Mouse (Mus musculus): Measurements from ENCODE around the gene Rab24. TPM values are rescaled to one million over a fixed set of nuclear protein-coding genes. Genes with fewer than 3 reads are reported as not detected.

Gene Rab24
- 57.4 and 76.2 TPM in 2 replicates for polyA plus RNA-seq (2016; fragmentation: Nextera tagmentation; extraction: Ambion mirVana)

DNA sequence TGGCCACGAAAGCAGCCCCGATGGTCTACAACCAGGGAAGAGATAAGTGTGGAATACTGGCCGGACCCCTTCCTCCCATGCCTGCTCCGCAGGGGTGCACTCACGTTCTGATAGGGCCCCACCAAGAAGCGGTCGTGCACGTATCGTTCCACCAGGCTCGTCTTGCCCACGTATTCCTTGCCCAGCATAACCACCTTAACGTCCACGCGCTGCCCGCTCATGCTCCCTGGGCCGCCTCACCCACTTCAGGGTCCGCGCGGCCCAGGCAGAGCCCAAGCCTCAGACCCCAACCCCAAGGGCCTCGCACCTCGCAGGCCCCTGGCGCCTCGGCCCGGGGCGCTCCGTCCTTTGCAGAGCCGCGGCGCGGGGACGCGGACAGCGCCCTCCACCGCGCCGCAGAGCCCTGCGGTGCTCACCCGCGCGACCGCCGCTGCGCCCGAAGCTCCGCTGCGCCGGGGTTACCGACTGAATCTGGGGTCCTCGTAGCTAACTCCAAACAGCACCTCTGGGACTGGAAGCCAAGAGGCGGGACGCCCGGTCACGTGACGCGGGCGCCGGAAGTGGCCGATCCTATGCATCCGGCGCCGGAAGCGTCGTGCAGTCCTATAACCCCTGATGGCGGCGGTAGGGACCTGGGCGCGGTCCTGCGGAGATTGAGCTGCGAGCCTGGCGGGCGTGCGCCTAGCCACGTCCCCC, at the start of gene Rab24:
Rab24 (minus strand) TSS at position 513 of the 696 bp plus-strand sequence.
- WGBS = under 1% methylated on average over 73 of the region's 73 CpGs
- H3K4me1 ChIP-seq = peaks cover 34% of the 10 kb centered on the region
- H3K27ac ChIP-seq = peak within 1 kb of the TSS; percentile 96
- peaks cover 72% of the 10 kb centered on the region for H3K36me3 ChIP-seq
- peak within 1 kb of the TSS; percentile 88 for H3K4me3 ChIP-seq
- H3K9me3 ChIP-seq = no peaks in the 10 kb centered on the region
- DNase-seq (ENCODE audit: low spot score) = peak; percentile 95
- H3K27me3 ChIP-seq (ENCODE audit: insufficient read depth, poor library complexity, severe bottlenecking) = no peaks in the 10 kb centered on the region

- H3K27me3 ChIP-seq (ENCODE audit: insufficient read depth, poor library complexity, severe bottlenecking) = peaks cover 69% of the 10 kb centered on the region
- WGBS = 75% methylated on average over 8 of the region's 8 CpGs
Measured at GRCm38 (mm10) chr13:55371007-55371681, 49.4 kb upstream of the Rab24 start.

DNA sequence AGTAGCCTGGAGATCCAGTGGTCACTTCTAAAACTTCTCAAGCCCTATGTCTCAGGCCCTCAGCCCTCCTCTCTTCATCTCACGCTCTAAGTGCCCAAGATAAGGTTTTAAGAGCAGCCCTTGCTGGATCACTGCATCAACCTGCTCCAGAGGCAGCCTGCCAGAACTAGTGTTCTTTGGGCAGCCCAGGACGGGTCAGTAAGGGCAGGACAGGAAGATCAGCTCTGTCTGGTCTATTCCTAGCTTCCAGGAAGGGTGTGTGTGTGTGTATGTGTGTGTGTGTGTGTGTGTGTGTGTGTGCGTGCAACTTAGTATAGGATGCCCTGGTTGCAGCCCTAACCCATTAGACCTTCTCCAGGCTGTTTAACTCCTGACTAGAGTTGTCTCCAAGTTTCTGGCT, 48.5 kb upstream of the Rab24 start:
- no peak overlapping the region for H3K27ac ChIP-seq
- DNase-seq (ENCODE audit: low spot score) = no peak
- H3K4me1 ChIP-seq = peaks cover 15% of the 10 kb centered on the region; the same call in 1 of the 2 replicates
- no peaks in the 10 kb centered on the region for H3K36me3 ChIP-seq
- H3K4me3 ChIP-seq = no peak overlapping the region
- H3K27me3 ChIP-seq (ENCODE audit: insufficient read depth, poor library complexity, severe bottlenecking) = peaks cover 64% of the 10 kb centered on the region
- WGBS = 40% methylated on average over 3 of the region's 3 CpGs
- no peaks in the 10 kb centered on the region for H3K9me3 ChIP-seq

More at GRCm38 (mm10) chr13:55371007-55371681, 49.4 kb upstream of the Rab24 start:
- peaks cover 15% of the 10 kb centered on the region; the same call in 1 of the 2 replicates for H3K4me1 ChIP-seq
- no peak overlapping the region for H3K4me3 ChIP-seq
- no peaks in the 10 kb centered on the region for H3K9me3 ChIP-seq
- no peak for DNase-seq (ENCODE audit: low spot score)
- no peak overlapping the region for H3K27ac ChIP-seq
- no peaks in the 10 kb centered on the region for H3K36me3 ChIP-seq

GRCm38 (mm10) chr13:55369531-55370114, 47.9 kb upstream of the Rab24 start, which contains the start of gene Rgs14:
TSS of gene Rgs14 (plus strand) at chr13:55369732.
- Histone ChIP-seq H3K9me3 (no peaks in the 10 kb centered on the region), H3K4me1 (peaks cover 15% of the 10 kb centered on the region; the same call in 1 of the 2 replicates), H3K27me3 (ENCODE audit: insufficient read depth, poor library complexity, severe bottlenecking) (peaks cover 61% of the 10 kb centered on the region), H3K27ac (0 out of 2 replicates have a peak within 1 kb of the TSS, but pooled peaks have one; percentile 18), H3K36me3 (no peaks in the 10 kb centered on the region), H3K4me3 (no peak within 1 kb of the TSS)
- 51% methylated on average over 13 of the region's 13 CpGs for WGBS
- DNase-seq (ENCODE audit: low spot score) = no peak

- 71% methylated on average over 7 of the region's 7 CpGs for WGBS
- Histone ChIP-seq H3K36me3 (no peaks in the 10 kb centered on the region), H3K27ac (no peak overlapping the region), H3K4me3 (no peak overlapping the region), H3K4me1 (peaks cover 15% of the 10 kb centered on the region; the same call in 1 of the 2 replicates), H3K27me3 (ENCODE audit: insufficient read depth, poor library complexity, severe bottlenecking) (peaks cover 49% of the 10 kb centered on the region), H3K9me3 (no peaks in the 10 kb centered on the region)
- no peak for DNase-seq (ENCODE audit: low spot score)
Measured at GRCm38 (mm10) chr13:55368401-55368800, 46.7 kb upstream of the Rab24 start.

- Histone ChIP-seq H3K27me3 (ENCODE audit: insufficient read depth, poor library complexity, severe bottlenecking) (peaks cover 6% of the 10 kb centered on the region; the same call in 1 of the 2 replicates), H3K4me1 (peaks cover 22% of the 10 kb centered on the region), H3K27ac (peak within 1 kb of the TSS; percentile 93), H3K4me3 (peak within 1 kb of the TSS; percentile 97), H3K9me3 (no peaks in the 10 kb centered on the region), H3K36me3 (peaks cover 35% of the 10 kb centered on the region)
- peak; percentile 99 for DNase-seq (ENCODE audit: low spot score)
- 0% methylated on average over 35 of the region's 35 CpGs for WGBS
Measured at GRCm38 (mm10) chr13:55362453-55363060, 40.8 kb upstream of the Rab24 start, which contains the start of gene Lman2. TSS of gene Lman2 (minus strand) at chr13:55362783.

DNA sequence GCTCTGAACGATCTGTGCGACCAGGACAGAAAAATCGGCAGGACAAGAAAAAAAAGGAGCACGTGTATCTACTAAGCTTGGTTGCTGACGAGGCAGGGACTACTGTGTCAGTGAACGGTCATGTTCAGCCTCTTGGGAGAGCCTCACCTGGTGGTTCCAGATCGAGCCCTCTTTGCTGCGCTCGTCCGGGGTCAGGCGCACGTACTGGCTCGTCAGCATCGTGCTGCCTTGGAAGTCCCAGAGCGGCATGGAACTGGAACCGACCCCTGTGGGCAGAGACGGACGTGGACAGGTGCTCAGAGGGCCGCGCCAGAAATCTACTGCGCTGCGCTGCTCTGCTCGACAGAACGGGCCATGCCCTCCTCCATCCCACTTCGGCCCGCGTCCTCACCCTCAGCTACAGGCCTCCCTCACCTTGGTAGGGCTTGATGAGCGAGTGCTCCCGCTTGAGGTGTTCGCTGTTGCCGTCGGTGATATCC, 40.3 kb upstream of the Rab24 start:
- WGBS = under 1% methylated on average over 32 of the region's 32 CpGs
- Histone ChIP-seq H3K4me1 (peaks cover 22% of the 10 kb centered on the region), H3K36me3 (peaks cover 40% of the 10 kb centered on the region), H3K27me3 (ENCODE audit: insufficient read depth, poor library complexity, severe bottlenecking) (peaks cover 6% of the 10 kb centered on the region; the same call in 1 of the 2 replicates), H3K27ac (peak overlapping the region; percentile 93), H3K9me3 (no peaks in the 10 kb centered on the region), H3K4me3 (peak overlapping the region; percentile 97)
- DNase-seq (ENCODE audit: low spot score) = no peak

DNA sequence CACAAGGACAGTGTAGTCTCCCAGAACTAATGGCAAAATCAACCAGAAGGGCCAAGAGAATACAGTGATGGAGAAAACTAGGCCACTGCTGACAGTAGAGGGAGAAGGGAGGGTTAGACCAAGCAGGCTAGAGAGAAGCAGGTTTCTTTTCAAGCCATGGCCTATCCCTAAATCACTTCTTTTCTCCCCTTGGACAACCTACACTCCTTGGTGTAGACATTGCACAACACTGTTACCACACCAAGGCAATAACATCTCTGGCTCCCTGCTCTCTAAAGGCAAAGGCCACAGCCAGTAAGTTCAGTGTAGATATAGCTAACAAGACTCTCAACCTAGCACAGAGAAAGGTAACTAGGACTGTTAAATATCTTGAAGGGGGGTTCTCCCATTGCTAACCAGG, 39.4 kb upstream of the Rab24 start:
- Histone ChIP-seq H3K27ac (no peak overlapping the region), H3K9me3 (no peaks in the 10 kb centered on the region), H3K4me3 (peak overlapping the region; percentile 97), H3K27me3 (ENCODE audit: insufficient read depth, poor library complexity, severe bottlenecking) (peaks cover 6% of the 10 kb centered on the region; the same call in 1 of the 2 replicates), H3K36me3 (peaks cover 48% of the 10 kb centered on the region), H3K4me1 (peaks cover 22% of the 10 kb centered on the region)
- DNase-seq (ENCODE audit: low spot score) = no peak

DNA sequence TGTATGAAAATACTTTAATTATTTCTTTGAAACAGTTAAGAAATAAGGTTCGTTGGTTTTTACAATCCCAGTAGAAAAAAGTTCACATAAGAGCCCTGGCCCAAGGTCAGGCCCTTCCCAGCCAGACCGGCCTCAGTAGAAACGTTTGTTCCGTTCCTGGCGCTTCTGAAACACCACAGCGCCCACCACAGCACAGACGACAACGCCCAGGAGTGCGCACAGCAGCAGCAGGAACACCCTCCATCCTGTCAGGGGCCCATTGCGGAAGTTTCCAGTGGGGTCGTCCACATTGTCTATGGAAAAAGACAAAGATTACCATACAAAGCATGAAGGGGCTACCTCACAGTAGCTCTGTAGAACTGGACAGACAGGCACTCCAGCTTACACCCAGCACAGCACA, 25.0 kb upstream of the Rab24 start:
- Histone ChIP-seq H3K9me3 (no peaks in the 10 kb centered on the region), H3K36me3 (peaks cover 77% of the 10 kb centered on the region), H3K27ac (no peak overlapping the region), H3K4me1 (no peaks in the 10 kb centered on the region), H3K4me3 (no peak overlapping the region; the same call in 1 of the 2 replicates), H3K27me3 (ENCODE audit: insufficient read depth, poor library complexity, severe bottlenecking) (no peaks in the 10 kb centered on the region)
- no peak for DNase-seq (ENCODE audit: low spot score)
- 87% methylated on average over 11 of the region's 11 CpGs for WGBS

GRCm38 (mm10) chr13:55344286-55344685, 22.5 kb upstream of the Rab24 start:
- H3K4me3 ChIP-seq = no peak overlapping the region
- H3K27me3 ChIP-seq (ENCODE audit: insufficient read depth, poor library complexity, severe bottlenecking) = no peaks in the 10 kb centered on the region
- no peaks in the 10 kb centered on the region for H3K9me3 ChIP-seq
- DNase-seq (ENCODE audit: low spot score) = no peak
- 91% methylated on average over 7 of the region's 7 CpGs for WGBS
- H3K4me1 ChIP-seq = no peaks in the 10 kb centered on the region
- H3K27ac ChIP-seq = no peak overlapping the region
- H3K36me3 ChIP-seq = peaks cover 55% of the 10 kb centered on the region

DNA sequence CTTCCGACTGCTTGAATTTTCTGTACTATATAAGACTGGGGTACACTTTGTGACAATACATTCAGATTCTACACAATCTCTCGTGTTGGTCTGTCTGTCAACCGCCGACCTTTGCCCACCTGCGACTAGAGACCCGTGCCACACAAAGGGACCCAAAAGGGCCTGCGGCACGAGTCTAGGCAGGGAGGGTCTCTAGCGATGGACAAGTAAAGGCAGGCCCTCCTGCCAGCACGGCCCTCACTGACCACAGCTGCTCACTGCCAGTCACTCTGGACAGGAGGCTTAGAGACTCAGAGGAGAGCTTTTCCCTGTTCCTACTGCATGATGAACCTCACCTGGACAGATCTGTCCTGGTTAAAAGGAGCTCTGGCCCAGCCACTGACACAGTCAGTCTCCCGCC, 20.7 kb upstream of the Rab24 start:
- Histone ChIP-seq H3K36me3 (peaks cover 38% of the 10 kb centered on the region), H3K4me3 (no peak overlapping the region), H3K27ac (no peak overlapping the region), H3K27me3 (ENCODE audit: insufficient read depth, poor library complexity, severe bottlenecking) (no peaks in the 10 kb centered on the region), H3K4me1 (no peaks in the 10 kb centered on the region), H3K9me3 (no peaks in the 10 kb centered on the region)
- WGBS = 29% methylated on average over 11 of the region's 11 CpGs
- no peak for DNase-seq (ENCODE audit: low spot score)

- Histone ChIP-seq H3K27me3 (ENCODE audit: insufficient read depth, poor library complexity, severe bottlenecking) (no peaks in the 10 kb centered on the region), H3K36me3 (peaks cover 6% of the 10 kb centered on the region), H3K4me3 (no peak overlapping the region), H3K27ac (no peak overlapping the region), H3K4me1 (no peaks in the 10 kb centered on the region), H3K9me3 (no peaks in the 10 kb centered on the region)
- 29% methylated on average over 2 of the region's 2 CpGs for WGBS
- no peak for DNase-seq (ENCODE audit: low spot score)
Measured at GRCm38 (mm10) chr13:55339259-55339658, 17.5 kb upstream of the Rab24 start.
